Mouse (Mus musculus): ENCODE data around the gene Ppfia4. TPM values are rescaled to one million over a fixed set of nuclear protein-coding genes. Genes with fewer than 3 reads are reported as not detected.

Gene Ppfia4
- polyA plus RNA-seq, 1 experiment from 2014 or later: 3.5 TPM

DNA sequence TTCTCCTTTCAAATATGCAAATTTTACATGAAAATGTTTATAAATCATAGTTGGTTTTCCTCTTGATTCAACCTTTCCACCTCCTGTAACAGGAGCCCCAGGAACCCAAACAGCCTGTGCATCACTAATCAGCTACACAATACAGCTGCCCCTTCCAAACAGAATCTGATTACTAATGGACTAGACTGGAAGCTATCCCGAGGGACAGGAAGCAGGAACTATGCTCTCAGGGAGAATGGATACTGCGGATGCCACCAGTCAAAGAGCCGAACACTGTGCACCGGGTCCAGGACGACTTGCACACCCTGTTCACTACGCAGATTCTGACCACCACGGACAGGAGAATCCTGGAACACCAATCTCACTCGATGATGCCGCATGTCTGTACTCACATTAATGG, 15.1 kb upstream of the Ppfia4 start:
- Histone ChIP-seq H3K27ac (no peak overlapping the region), H3K4me1 (peaks cover 16% of the 10 kb centered on the region), H3K36me3 (ENCODE audit: poor library complexity, severe bottlenecking) (peaks cover 61% of the 10 kb centered on the region), H3K27me3 (no peaks in the 10 kb centered on the region), H3K4me2 (no peak overlapping the region), H3K9me3 (replicated peaks) (no peaks in the 10 kb centered on the region), H3K4me3 (no peak overlapping the region), H3K9ac (no peak overlapping the region)
- WGBS: 89% methylated on average over 9 of the region's 9 CpGs
- ATAC-seq: no peak

DNA sequence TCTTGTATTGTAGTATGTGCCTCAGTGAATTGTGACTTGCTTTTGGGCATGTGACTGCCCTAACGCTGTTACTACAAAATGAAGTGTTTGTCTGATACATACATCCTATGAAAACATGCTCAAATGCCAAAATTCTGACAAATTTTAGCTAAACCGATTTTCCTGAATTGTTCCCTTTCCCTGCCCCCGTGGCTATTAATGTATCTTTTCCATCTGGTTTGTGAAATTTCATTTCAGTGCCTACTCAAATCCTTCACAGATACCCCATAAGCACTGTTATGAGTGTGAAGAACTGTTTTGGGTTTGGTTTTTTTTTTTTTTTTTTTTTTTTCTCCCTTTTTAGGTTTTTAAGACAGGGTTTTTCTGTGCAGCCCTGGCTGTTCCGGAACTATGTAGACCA, 12.3 kb upstream of the Ppfia4 start:
- no peak for ATAC-seq
- Histone ChIP-seq H3K27me3 (no peaks in the 10 kb centered on the region), H3K9me3 (replicated peaks) (no peaks in the 10 kb centered on the region), H3K27ac (no peak overlapping the region), H3K36me3 (ENCODE audit: poor library complexity, severe bottlenecking) (peaks cover 33% of the 10 kb centered on the region), H3K9ac (no peak overlapping the region), H3K4me2 (peak overlapping the region; percentile 76), H3K4me3 (peak overlapping the region; percentile 45), H3K4me1 (peaks cover 16% of the 10 kb centered on the region)
- WGBS: 76% methylated on average over 4 of the region's 4 CpGs

GRCm38 (mm10) chr1:134344005-134344950, 11.6 kb upstream of the Ppfia4 start:
- H3K27ac ChIP-seq: no peak overlapping the region
- WGBS: 1% methylated on average over 51 of the region's 54 CpGs
- H3K36me3 ChIP-seq (ENCODE audit: poor library complexity, severe bottlenecking): peaks cover 26% of the 10 kb centered on the region
- H3K9ac ChIP-seq: peak overlapping the region; percentile 68
- H3K4me2 ChIP-seq: peak overlapping the region; percentile 76
- peak overlapping the region; percentile 45 for H3K4me3 ChIP-seq
- H3K9me3 ChIP-seq (replicated peaks): no peaks in the 10 kb centered on the region
- no peaks in the 10 kb centered on the region for H3K27me3 ChIP-seq
- peaks cover 16% of the 10 kb centered on the region for H3K4me1 ChIP-seq
- ATAC-seq: peak; percentile 95

DNA sequence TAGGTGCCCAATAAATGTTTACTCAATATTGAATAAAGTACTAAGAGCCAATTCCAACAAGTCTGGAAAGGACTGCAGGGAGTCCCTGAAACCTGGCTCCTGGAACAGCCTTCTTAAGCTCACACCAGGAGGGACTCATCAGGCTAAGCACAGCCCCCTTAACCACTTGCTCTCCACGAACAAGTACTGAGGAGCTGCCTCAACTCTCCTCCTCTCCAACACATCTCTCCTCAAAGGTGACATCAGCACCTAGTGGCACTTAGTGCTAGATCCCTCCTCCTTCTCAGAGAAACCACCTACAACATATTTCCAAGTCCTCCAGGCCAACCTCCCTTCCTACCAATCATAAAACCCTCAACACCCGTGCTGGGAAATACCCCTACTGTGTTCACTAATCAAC, 10.8 kb upstream of the Ppfia4 start:
- peaks cover 16% of the 10 kb centered on the region for H3K4me1 ChIP-seq
- peak; percentile 4; the same call in 1 of the 2 replicates for ATAC-seq

GRCm38 (mm10) chr1:134342781-134343310, 10.1 kb upstream of the Ppfia4 start:
- no peak overlapping the region for H3K4me3 ChIP-seq
- H3K4me1 ChIP-seq: peaks cover 16% of the 10 kb centered on the region
- 0 out of 2 replicates have a peak overlapping the region, but pooled peaks have one; percentile 21 for H3K9ac ChIP-seq
- H3K27ac ChIP-seq: no peak overlapping the region
- peaks cover 21% of the 10 kb centered on the region for H3K36me3 ChIP-seq (ENCODE audit: poor library complexity, severe bottlenecking)
- no peak for ATAC-seq
- H3K9me3 ChIP-seq (replicated peaks): no peaks in the 10 kb centered on the region
- 78% methylated on average over 8 of the region's 8 CpGs for WGBS
- H3K4me2 ChIP-seq: no peak overlapping the region
- no peaks in the 10 kb centered on the region for H3K27me3 ChIP-seq

More for the DNA sequence above, 10.8 kb upstream of the Ppfia4 start:
- WGBS: 10% methylated on average over 2 of the region's 2 CpGs
- peak overlapping the region; percentile 76 for H3K4me2 ChIP-seq
- H3K27ac ChIP-seq: no peak overlapping the region
- peak overlapping the region; percentile 68; the same call in 1 of the 2 replicates for H3K9ac ChIP-seq
- H3K9me3 ChIP-seq (replicated peaks): no peaks in the 10 kb centered on the region
- peaks cover 23% of the 10 kb centered on the region for H3K36me3 ChIP-seq (ENCODE audit: poor library complexity, severe bottlenecking)
- H3K4me3 ChIP-seq: peak overlapping the region; percentile 45
- H3K27me3 ChIP-seq: no peaks in the 10 kb centered on the region

- peaks cover 16% of the 10 kb centered on the region for H3K36me3 ChIP-seq (ENCODE audit: poor library complexity, severe bottlenecking)
- H3K27ac ChIP-seq: no peak overlapping the region
- 0 out of 2 replicates have a peak overlapping the region, but pooled peaks have one; percentile 21 for H3K9ac ChIP-seq
- no peak for ATAC-seq
- no peaks in the 10 kb centered on the region for H3K27me3 ChIP-seq
- H3K4me2 ChIP-seq: no peak overlapping the region
- no peaks in the 10 kb centered on the region for H3K9me3 ChIP-seq (replicated peaks)
- H3K4me1 ChIP-seq: peaks cover 16% of the 10 kb centered on the region
- no peak overlapping the region for H3K4me3 ChIP-seq
- 72% methylated on average over 2 of the region's 2 CpGs for WGBS
These were observed 9.5 kb upstream of the Ppfia4 start for GRCm38 (mm10) chr1:134342278-134342664.

- Histone ChIP-seq H3K9me3 (replicated peaks) (no peaks in the 10 kb centered on the region), H3K9ac (no peak overlapping the region), H3K27ac (no peak overlapping the region), H3K4me2 (no peak overlapping the region), H3K36me3 (ENCODE audit: poor library complexity, severe bottlenecking) (peaks cover 12% of the 10 kb centered on the region), H3K4me1 (peaks cover 16% of the 10 kb centered on the region), H3K27me3 (no peaks in the 10 kb centered on the region), H3K4me3 (no peak overlapping the region)
- ATAC-seq: no peak
- 80% methylated on average over 5 of the region's 5 CpGs for WGBS
These were observed 9.0 kb upstream of the Ppfia4 start for GRCm38 (mm10) chr1:134341641-134342277.

DNA sequence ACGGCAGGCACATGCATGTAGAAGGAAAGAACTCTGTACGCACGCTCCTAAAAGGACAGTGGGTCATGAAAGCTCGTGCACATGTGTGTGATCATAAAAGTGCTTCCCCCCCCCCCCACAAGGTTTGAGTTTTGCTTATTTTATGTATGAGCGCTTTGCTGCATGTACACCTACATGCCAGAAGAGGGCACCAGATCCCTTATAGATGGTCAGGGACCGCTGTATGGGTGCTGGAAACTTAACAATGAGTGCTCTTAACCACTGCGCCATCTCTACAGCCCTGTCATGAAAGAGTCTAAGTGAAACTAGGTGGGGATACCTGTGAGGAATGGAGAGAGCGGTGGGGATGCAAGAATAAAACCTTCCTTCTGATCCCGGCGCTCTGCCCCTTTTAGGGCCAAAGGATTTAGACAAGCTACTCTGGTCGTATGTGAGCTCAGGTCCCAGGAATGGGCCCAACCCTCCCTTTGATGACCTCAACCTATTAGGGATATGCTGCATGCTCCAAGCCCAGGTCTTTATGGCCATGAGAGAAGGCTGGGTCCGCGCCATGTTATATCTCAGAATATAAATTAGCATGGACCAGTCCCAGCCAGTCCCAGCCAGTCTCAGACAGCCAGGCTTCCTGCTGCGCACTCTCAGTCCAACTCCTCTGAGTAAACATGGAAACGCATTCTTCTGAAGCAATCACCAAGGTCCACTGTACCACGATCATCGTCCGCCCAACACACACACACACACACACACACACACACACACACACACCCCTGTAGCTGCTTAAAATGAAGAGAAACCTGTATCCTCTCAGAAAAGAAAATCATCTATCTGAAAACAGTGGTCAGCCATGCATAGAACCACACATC, 7.3 kb upstream of the Ppfia4 start:
- WGBS: 94% methylated on average over 18 of the region's 18 CpGs
- H3K27ac ChIP-seq: no peak overlapping the region
- no peaks in the 10 kb centered on the region for H3K36me3 ChIP-seq (ENCODE audit: poor library complexity, severe bottlenecking)
- no peak overlapping the region for H3K4me3 ChIP-seq
- H3K27me3 ChIP-seq: no peaks in the 10 kb centered on the region
- ATAC-seq: no peak
- H3K9ac ChIP-seq: no peak overlapping the region
- H3K4me2 ChIP-seq: no peak overlapping the region
- H3K4me1 ChIP-seq: peaks cover 14% of the 10 kb centered on the region
- H3K9me3 ChIP-seq (replicated peaks): no peaks in the 10 kb centered on the region

DNA sequence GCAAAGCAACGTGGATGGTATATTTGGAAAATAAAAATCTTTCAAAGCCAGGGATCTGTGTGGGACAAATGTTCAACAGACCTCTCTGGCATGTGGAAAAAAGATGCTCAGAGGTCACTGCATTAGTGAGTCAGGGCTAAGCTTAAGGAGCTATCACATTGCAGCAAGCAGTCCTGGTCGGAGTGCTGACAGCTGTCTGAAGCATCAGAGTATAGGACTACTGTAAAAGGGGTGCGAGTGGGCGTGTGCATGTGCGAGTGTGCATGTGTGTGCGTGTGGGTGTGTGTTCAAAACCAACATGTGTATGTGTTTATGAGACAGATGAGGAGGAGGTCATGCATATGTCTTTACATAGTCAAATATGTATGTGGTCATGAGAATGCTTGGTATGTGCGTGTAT, 6.4 kb upstream of the Ppfia4 start:
- Histone ChIP-seq H3K4me1 (peaks cover 6% of the 10 kb centered on the region), H3K9ac (no peak overlapping the region), H3K4me3 (no peak overlapping the region), H3K9me3 (replicated peaks) (no peaks in the 10 kb centered on the region), H3K4me2 (no peak overlapping the region), H3K27ac (no peak overlapping the region), H3K36me3 (ENCODE audit: poor library complexity, severe bottlenecking) (no peaks in the 10 kb centered on the region), H3K27me3 (no peaks in the 10 kb centered on the region)
- ATAC-seq: no peak
- 96% methylated on average over 7 of the region's 7 CpGs for WGBS

DNA sequence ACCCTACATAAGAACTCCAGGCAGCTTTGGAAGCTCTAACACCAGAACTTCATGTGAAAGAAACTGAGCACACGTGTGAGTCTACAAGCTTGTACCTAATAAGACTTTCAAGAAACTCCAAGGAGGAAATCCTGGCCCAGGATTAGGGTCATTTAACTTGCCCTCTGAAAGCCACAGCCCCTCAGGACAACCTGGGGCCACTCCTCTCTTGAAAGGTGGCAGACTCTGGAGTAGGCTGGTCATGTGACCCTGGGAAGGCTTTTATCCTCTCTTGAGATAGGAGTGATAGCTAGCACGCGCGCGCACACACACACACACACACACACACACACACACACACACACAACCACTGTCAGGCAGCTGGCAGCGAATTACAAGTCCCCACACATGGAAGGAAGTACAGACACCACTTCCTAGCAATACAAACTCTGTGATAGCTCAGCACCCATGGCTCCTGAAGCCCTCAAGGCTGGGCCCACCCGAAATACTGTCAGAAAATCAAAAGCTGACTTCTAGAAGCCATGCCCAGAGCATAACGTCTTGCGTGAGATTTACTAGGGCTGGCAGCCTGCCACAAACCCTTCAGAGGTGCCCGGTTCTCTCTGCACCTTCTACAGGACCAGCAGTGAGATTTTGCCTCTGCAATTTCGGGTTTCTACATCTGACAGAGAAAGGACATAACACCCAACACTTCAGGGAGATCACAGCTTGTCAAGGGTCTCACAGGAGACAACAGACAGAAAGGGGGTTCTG, 4.4 kb upstream of the Ppfia4 start:
- ATAC-seq: no peak
- H3K36me3 ChIP-seq (ENCODE audit: poor library complexity, severe bottlenecking): no peaks in the 10 kb centered on the region
- H3K4me1 ChIP-seq: 0 out of 2 replicates have a peak, but pooled peaks cover 8% of the 10 kb centered on the region
- H3K9ac ChIP-seq: no peak overlapping the region
- no peak overlapping the region for H3K27ac ChIP-seq
- H3K4me2 ChIP-seq: no peak overlapping the region
- no peaks in the 10 kb centered on the region for H3K9me3 ChIP-seq (replicated peaks)
- H3K27me3 ChIP-seq: no peaks in the 10 kb centered on the region
- 87% methylated on average over 11 of the region's 11 CpGs for WGBS
- no peak overlapping the region for H3K4me3 ChIP-seq
